Mouse (Mus musculus): ENCODE results near the gene Gm14408. TPM values are rescaled to one million over a fixed set of nuclear protein-coding genes. Genes with fewer than 3 reads are reported as not detected.
A peak's percentile ranks its signal among the peaks of the same experiment; 100 is the strongest.
"Not testable (repeated sequence)": the region's sequence is repeated elsewhere in the genome, so short reads cannot be mapped to it uniquely, and the experiment has no call there.

Gm14408 gene
- total RNA-seq (2021) = not detected

DNA sequence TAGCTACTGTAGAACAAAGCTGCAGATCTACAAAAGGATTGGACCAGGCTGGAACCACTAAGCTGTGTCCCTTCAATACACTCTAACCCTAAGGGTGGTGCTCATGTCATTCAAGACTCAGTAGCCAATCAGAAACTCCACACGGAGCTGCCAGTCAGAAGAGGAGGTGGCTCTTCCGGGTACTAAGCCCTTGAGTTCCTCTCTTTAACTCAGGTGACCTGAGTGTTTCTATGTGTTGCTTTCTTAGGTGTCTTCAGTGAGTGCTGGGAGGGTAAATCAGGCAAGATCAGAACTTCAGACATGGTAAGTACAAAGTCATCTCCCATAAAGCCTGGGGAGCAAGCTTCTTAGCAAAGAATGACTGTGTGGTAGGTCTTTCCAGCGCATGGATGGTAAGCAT, at the start of gene Gm14408:
Gm14408 (plus strand) TSS at position 301 of the 400 bp plus-strand sequence.
- not testable (repeated sequence) for DNase-seq

GRCm38 (mm10) chr2:176798312-176798711, 32.6 kb upstream of the Gm14408 start, which contains the start of gene Gm14295:
TSS of gene Gm14295 (plus strand) at chr2:176798612.
- not testable (repeated sequence) for DNase-seq

- DNase-seq = peak in 1 of 2 experiments; percentile 0
Measured at GRCm38 (mm10) chr2:176798785-176799184, 32.2 kb upstream of the Gm14408 start.

Other genes starting within 250 kb of the Gm14408 start
- gene Gm14308, start 194.8 kb upstream of the Gm14408 start, total RNA-seq (2021) = 1 to 10 TPM; 6.5 to 7.5 TPM
- gene Zfp973, start 160.6 kb upstream of the Gm14408 start, total RNA-seq (2021) = 10 to 100 TPM; 13.3 to 15.2 TPM
- 10 to 100 TPM; 34.2 to 35.3 TPM for gene Gm14305, start 122.8 kb upstream of the Gm14408 start, total RNA-seq (2021)
- gene Gm14295, start 32.5 kb upstream of the Gm14408 start, total RNA-seq (2021) = 10 to 100 TPM; 13.0 to 20.2 TPM
- 10 to 100 TPM; 16.8 to 18.2 TPM for gene Gm14296, start 96.7 kb downstream of the Gm14408 start, total RNA-seq (2021)
- 10 to 100 TPM; 56.3 to 83.7 TPM for gene Gm14419, start 169.8 kb downstream of the Gm14408 start, total RNA-seq (2021)
- gene Gm14401, start 243.2 kb downstream of the Gm14408 start, total RNA-seq (2021) = 1 to 10 TPM in 1 of 2 experiments, under 1 TPM in 1; 0.96 to 2.0 TPM

All from layer of hippocampus, postnatal 36 days (tissue).